Mouse (Mus musculus) heart, embryonic 16.5 days (tissue): Measurements from ENCODE around the gene Smim27. TPM values are rescaled to one million over a fixed set of nuclear protein-coding genes. Genes with fewer than 3 reads are reported as not detected.

Experiments used
- ATAC-seq: fragments of 200-750 bp; cut with Nextera tagmentation; replicated peaks from 2 replicates; pipeline ENCODE4 v1.8.0; 2017; ENCODE audit warnings: moderate number of reproducible peaks; ENCODE audit not compliant: insufficient read depth, low FRiP score; ENCODE audit errors: extremely low read depth
- H3K27ac ChIP-seq: fragments of 300-500 bp; sonication (generic); 2 replicates; pipeline ENCODE4 v1.5.1; 2014; ENCODE audit warnings: mild to moderate bottlenecking, low read length, control low read depth, moderate library complexity
- H3K27me3 ChIP-seq: fragments of 300-500 bp; sonication (generic); 2 replicates; pipeline ENCODE4 v1.6.1; 2014; ENCODE audit warnings: low read length, mixed read lengths; ENCODE audit not compliant: control insufficient read depth, insufficient read depth
- H3K36me3 ChIP-seq: fragments of 300-500 bp; sonication (generic); 2 replicates; pipeline ENCODE4 v1.6.1; 2014; ENCODE audit not compliant: control insufficient read depth, insufficient read depth
- H3K4me1 ChIP-seq: fragments of 300-500 bp; sonication (generic); 2 replicates; pipeline ENCODE4 v1.6.1; 2014; ENCODE audit warnings: low read length, mixed read lengths; ENCODE audit not compliant: control insufficient read depth, insufficient read depth
- H3K4me2 ChIP-seq: fragments of 300-500 bp; sonication (generic); 2 replicates; pipeline ENCODE4 v1.6.1; 2014; ENCODE audit warnings: low read depth, mild to moderate bottlenecking, control low read depth, low read length
- H3K4me3 ChIP-seq: fragments of 300-500 bp; sonication (generic); 2 replicates; pipeline ENCODE4 v1.5.1; 2014; ENCODE audit warnings: mild to moderate bottlenecking, control low read depth, low read length
- H3K9ac ChIP-seq: fragments of 300-500 bp; sonication (generic); 2 replicates; pipeline ENCODE4 v1.6.1; 2014; ENCODE audit warnings: low read length, control low read depth
- H3K9me3 ChIP-seq: fragments of 300-500 bp; sonication (generic); replicated peaks from 2 replicates; pipeline ENCODE4 v1.6.1; 2016; ENCODE audit warnings: low read length; ENCODE audit not compliant: control insufficient read depth
- WGBS: fragments of 180-500 bp; shearing (Covaris S2); extraction: QIAGEN DNeasy Blood & Tissue Kit; methylation state at CpG from one replicate; pipeline ENCODE4 v1.1.7; 2014; 5-methylcytosine and 5-hydroxymethylcytosine counted together
- polyA plus RNA-seq: library from polyadenylated mRNA; unstranded; fragments of >200 nt; fragmentation: Nextera tagmentation; extraction: Ambion mirVana; gene quantifications from 2 replicates; pipeline ENCODE4 v1.2.1, GENCODE M21; 2015

Gene Smim27
- polyA plus RNA-seq, 1 experiment from 2014 or later: 31.7 TPM

DNA sequence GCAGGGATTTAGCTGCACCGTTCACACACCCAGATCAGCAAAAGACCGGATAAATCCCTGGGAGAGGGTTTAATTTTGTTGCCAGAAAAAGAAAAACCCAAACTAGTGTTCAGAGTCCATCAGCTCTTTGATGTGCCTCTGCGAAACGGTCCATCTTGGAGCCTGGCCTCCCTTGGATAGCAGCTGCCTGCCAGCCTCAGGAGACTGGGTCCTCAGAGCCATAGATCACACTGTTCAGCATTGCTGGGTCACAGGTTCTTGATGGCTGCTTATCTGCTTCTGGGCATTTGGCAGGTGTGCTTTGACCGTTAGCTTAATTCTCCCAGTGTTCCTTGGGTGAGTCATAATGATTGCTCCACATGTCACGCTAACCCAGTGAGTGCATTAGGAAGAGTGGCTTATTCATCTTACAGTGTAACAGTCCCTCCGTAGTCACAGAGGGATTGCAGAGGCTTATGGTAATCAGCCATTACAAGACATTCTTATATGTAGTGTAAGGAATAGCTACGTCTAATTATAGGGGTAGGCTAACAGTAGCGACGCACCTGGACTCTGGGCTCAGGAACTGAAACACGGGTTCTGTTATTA is 41.5 kb downstream of the Smim27 start:
- WGBS: 71% methylated on average over 11 of the region's 11 CpGs
- ATAC-seq: no peak

DNA sequence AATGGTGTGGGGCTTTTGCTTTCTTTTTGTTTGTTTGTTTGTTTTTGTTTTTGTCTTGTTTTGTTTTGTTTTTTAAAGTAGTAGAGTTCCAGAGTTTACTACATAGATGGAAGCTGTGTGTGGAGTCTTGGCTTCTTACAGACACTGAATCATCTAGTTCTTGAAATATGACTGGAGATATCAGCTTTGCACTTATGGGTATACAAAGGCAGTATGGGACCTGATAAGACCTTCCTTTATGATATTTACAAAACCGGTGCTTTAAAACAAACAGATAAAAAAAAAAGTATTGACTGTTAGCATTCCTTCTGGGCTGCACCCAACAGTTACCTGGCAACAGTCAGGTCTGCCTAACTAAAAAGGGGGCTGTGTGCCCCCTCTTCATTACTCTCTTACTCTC is 42.8 kb downstream of the Smim27 start:
- Histone ChIP-seq H3K9ac (no peak overlapping the region), H3K36me3 (no peaks in the 10 kb centered on the region), H3K27ac (no peak overlapping the region), H3K27me3 (no peaks in the 10 kb centered on the region), H3K9me3 (no peaks in the 10 kb centered on the region), H3K4me2 (no peak overlapping the region), H3K4me3 (no peak overlapping the region), H3K4me1 (no peaks in the 10 kb centered on the region)
- ATAC-seq: no peak
- 67% methylated on average over 1 of the region's 1 CpGs for WGBS

More for the DNA sequence above, 41.5 kb downstream of the Smim27 start:
- Histone ChIP-seq H3K9me3 (no peaks in the 10 kb centered on the region), H3K36me3 (no peaks in the 10 kb centered on the region), H3K4me1 (no peaks in the 10 kb centered on the region), H3K27ac (no peak overlapping the region), H3K27me3 (no peaks in the 10 kb centered on the region), H3K9ac (no peak overlapping the region), H3K4me3 (no peak overlapping the region), H3K4me2 (no peak overlapping the region)

DNA sequence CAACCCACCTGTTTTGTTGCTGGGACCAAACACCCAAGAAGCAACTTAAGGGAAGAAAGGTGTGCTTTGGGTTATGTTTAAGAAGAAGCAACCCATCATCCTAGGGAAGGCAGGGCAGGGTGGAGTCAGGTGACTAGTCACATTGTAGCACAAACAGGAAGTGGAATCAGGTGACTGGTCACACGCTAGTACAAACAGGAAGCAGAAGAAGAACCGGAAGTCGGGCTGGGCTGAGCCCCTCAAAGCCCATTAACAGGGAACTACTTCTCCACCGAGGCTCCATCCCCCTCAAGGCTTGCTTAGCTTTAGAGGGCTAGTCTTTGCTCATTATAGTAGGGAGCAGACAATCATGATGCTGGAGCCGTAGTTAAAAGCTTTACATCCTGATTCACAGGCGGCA is 43.6 kb downstream of the Smim27 start:
- H3K27me3 ChIP-seq: no peaks in the 10 kb centered on the region
- H3K27ac ChIP-seq: no peak overlapping the region
- no peaks in the 10 kb centered on the region for H3K36me3 ChIP-seq
- no peak for ATAC-seq
- H3K4me3 ChIP-seq: no peak overlapping the region
- H3K9ac ChIP-seq: no peak overlapping the region
- H3K9me3 ChIP-seq: no peaks in the 10 kb centered on the region
- no peak overlapping the region for H3K4me2 ChIP-seq
- WGBS: 65% methylated on average over 6 of the region's 6 CpGs
- no peaks in the 10 kb centered on the region for H3K4me1 ChIP-seq

DNA sequence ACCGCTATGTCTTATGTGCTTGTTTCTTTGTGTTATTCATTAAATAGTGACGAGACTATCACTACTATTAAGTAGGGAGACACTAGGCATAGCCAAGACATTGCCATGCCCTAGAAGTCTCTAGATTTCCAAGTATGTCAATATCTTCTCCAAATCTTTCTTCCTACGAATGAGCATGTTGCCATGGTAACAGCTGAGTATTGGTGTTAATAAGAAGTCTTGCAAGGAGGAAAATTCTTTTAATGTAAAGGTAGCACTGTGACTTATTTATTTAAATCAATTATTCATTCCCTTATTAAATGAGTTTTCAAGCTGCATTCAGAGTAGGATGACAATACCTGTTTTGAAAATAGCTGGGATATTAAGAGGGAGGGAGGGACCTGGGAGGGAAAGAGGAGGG is 48.0 kb downstream of the Smim27 start:
- Histone ChIP-seq H3K36me3 (no peaks in the 10 kb centered on the region), H3K27ac (no peak overlapping the region), H3K27me3 (no peaks in the 10 kb centered on the region), H3K9ac (no peak overlapping the region), H3K4me2 (no peak overlapping the region), H3K4me1 (no peaks in the 10 kb centered on the region), H3K4me3 (no peak overlapping the region), H3K9me3 (no peaks in the 10 kb centered on the region)
- WGBS: 73% methylated on average over 3 of the region's 3 CpGs
- ATAC-seq: no peak

Other genes with a start within 250 kb of the Smim27 start
- 33.2 and 34.8 TPM in 2 replicates for gene Aco1, start 126.5 kb upstream of the Smim27 start, polyA plus RNA-seq
- 10.1 and 12.0 TPM in 2 replicates for gene Ddx58, start 29.8 kb upstream of the Smim27 start, polyA plus RNA-seq
- 27.0 and 27.9 TPM in 2 replicates for gene Topors, start 271 bp downstream of the Smim27 start, polyA plus RNA-seq
- 580 and 597 TPM in 2 replicates for gene Ndufb6, start 9.8 kb downstream of the Smim27 start, polyA plus RNA-seq
- 0.49 and 0.82 TPM in 2 replicates for gene Tmem215, start 202.6 kb downstream of the Smim27 start, polyA plus RNA-seq